Mouse (Mus musculus): ENCODE results near the gene Yju2. TPM values are rescaled to one million over a fixed set of nuclear protein-coding genes. Genes with fewer than 3 reads are reported as not detected.

Yju2 gene
- total RNA-seq, 2 experiments from 2014 or later: 5.7 to 14.0 TPM

DNA sequence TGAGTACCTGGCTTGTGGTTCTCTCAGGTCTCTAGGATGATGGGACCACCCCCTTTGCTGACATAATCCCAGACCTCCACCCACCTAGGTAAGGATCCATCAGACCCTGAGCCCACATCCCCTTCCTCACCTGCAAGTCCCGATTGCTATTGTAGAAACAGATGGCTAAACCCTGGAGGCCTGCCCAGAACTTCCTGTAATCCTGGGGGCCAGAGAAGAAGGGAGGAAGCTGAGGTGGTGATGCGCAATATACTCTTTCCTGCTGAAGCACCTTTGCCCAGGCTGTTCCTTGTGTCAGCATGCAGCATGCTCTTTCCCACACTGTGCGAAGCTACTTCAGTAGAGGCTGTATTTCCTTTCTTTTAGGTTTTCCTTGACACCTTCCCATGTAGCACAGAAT, 44.1 kb downstream of the Yju2 start:
- ATAC-seq (replicated peaks; ENCODE audit: low FRiP score, poor library complexity, severe bottlenecking): no peak

DNA sequence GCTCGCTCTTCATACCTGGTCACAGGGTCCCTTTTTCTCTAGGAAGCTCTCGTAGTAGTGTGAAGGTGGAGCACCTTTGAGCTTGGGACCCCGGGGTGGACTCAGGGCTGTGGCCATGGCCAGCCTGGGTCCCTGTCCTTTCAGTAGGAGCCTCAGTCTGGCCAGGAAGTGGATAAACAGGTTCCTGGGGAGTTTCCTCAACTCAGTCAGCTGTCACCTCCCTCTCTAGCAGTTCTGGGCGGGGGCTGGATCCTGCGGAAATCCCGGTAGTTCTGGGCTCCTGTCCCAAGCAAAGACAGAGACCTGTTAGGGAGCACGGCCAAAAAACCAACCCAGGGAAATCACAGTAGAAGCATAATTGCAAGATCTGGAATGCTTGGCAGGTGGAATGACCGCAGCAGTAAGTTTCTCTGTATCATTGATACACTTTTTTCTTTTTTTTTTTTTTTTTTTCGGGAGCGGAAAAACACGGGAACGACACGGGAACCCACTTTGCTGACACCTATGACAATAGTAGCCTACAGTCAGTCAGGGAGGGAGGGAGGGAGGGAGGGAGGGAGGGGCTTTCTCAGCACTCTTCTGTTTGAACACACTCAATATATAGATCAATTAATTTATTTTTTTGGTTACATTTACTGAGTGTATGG, 46.6 kb downstream of the Yju2 start, which contains the start of the genes Stap2 and Mpnd:
Stap2 (minus strand) TSS at position 170 of the 647 bp plus-strand sequence.
Mpnd (plus strand) TSS at position 297 of the 647 bp plus-strand sequence.
- ATAC-seq (replicated peaks; ENCODE audit: low FRiP score, poor library complexity, severe bottlenecking): no peak

DNA sequence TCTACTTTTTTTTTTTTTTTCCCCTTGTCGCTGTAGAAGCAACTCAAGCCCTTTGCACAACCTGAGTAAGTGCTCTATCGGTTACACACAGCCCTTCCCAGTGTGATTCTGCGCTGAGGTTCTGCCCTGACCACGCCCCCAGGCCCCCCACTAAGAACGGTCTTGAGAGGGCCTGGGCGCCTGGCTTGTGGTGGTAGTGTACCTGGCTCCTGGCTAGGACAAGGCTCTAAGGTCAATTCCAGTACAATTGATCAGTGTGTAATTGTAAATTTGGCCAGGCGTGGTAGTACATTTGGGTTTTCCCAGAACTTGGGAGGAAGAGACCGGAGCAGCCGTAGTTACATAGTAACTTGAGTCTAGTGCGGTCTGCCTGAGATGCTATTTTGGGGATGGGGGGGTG, 48.1 kb downstream of the Yju2 start:
- no peak for ATAC-seq (replicated peaks; ENCODE audit: low FRiP score, poor library complexity, severe bottlenecking)

DNA sequence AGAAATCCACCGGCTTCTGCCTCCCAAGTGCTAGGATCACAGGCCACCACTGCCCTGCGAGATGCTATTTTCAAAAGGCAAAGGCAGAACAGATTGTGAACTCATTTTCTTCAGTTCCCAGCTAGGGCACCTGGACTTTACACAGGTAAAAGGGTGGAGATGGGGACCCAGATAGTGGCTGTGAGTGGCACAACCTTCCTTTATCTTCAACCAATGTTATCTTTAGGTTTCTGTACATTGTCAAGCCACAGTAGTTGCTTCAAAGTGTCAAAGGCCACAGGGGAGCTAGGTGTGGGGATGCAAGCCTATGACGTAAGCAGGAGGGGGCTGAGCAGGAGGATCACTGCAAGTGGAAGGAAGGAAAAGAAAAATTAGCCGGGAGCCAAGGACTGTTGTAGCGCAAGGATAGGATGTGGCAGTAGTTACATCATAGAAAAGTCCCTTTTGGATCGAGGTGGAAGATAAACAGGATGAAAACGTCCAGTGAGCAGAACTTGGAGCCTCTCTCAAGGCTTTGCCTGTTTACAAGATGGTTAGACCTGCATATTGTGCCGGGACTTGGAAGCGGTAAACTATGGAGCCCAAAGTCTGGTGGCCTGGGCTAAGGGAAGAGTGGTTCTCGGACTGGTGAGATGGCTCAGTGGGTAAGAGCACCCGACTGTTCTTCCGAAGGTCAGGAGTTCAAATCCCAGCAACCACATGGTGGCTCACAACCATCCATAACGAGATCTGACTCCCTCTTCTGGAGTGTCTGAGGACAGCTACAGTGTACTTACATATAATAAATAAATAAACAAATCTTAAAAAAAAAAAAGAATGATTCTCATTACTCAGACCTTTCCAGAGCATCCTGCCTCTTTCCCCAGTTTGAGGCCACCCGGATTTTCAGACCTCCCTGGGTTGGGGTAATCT, 48.8 kb downstream of the Yju2 start:
- ATAC-seq (replicated peaks; ENCODE audit: low FRiP score, poor library complexity, severe bottlenecking): no peak

DNA sequence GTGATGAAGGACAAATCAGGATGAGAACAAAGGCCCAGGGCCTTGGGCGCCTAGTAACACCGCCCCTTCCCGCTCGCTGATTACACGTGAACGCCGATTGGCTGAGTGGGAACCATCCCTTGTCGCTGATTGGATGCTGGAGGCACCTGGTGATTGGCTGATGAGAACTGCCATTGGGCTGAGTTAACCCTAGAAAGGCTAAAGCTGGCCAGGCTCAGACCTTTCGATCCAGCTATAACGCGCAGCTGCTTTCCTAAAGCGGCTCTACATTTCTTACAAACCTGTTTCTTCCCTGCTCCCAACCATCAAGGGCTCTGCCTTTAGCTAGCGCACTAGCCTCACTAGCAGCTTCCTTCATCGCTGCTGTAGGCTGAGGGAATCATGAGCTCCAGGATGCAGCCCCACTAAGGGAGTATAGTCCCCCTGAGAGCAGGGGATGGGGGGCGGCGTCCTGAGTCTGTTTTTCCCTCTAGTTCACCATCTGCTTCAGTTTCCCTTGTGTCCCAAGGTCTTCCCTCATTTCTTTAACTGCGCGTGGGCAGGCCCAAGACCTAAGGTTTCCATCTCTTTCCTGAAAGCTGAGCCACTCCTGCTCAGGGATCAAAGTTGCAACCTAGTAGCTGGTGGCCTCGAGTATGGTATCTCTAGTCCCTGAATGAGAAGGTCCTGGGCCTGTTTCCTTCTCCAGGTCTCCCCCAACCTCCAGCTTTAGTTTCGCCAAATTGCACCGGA, 49.6 kb downstream of the Yju2 start:
- peak; percentile 87 for ATAC-seq (replicated peaks; ENCODE audit: low FRiP score, poor library complexity, severe bottlenecking)

DNA sequence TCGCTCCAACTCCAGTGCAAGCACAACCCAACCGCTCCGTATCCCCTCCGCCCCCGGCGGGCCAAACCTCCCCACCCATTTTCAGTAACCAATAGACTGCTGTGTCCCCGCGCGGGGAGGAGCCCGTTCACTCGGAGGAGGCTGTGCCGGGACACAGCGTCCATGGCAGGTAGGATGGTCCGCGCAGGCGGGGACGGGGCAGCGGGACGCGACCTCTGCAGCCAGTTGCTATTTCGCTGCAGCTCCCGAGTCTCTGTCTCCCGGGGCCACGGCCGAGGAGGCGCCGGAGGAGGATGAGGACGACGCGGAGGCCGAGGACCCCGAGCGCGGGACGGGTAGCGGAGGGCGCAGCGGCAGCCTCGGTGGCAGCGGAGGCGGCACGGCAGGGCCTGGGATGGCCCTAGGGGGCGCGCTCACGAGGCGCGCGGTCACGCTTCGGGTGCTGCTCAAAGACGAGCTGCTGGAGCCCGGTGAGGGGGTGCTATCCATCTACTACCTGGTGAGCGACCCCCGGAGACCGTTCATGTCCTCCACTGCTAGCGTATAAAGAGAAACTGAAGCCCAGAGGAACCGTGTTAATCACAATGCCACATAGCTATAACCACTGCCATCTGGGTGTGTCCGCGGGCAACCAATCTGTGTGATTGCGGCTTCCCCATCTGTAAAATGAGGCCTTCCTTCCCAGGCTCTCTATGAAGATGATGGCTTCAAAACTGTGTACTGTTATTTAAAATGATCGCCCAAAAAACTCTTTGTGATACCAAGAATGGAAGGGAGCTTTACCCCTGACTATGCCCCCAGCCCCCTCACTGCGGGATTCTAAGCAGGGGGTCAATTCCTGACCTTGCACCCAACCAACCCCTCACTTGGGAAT, 50.4 kb downstream of the Yju2 start:
- ATAC-seq (replicated peaks; ENCODE audit: low FRiP score, poor library complexity, severe bottlenecking): peak; percentile 88

DNA sequence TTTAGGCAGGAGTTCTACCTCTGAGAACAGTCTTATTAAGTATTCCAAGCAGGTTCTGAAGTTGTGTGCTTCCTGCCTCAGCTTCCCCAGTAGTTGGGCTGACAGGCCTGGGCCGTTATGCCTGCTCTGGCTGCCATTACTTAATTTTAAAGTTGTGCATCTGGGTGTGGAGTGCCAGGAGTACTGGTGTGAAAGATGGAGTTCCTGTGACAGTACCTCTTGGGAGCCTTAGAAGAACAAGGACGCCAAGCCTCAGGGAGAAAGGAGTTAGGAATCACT, 51.0 kb downstream of the Yju2 start:
- no peak for ATAC-seq (replicated peaks; ENCODE audit: low FRiP score, poor library complexity, severe bottlenecking)

DNA sequence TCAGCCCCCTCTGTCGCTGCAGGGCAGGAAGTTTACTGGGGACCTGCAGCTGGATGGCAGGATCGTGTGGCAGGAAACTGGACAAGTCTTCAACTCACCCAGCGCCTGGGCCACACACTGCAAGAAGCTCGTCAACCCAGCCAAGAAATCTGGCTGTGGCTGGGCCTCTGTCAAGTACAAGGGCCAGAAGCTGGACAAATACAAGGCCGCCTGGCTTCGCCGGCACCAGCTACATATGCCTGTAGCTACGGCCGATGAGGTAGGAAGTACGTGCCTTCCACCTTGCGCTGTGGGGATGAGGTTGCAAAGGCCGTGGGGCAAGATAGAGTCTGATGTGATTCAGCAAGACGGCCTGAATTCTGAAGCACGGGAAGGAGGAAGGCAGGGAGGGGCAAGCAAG, 51.4 kb downstream of the Yju2 start:
- no peak for ATAC-seq (replicated peaks; ENCODE audit: low FRiP score, poor library complexity, severe bottlenecking)

DNA sequence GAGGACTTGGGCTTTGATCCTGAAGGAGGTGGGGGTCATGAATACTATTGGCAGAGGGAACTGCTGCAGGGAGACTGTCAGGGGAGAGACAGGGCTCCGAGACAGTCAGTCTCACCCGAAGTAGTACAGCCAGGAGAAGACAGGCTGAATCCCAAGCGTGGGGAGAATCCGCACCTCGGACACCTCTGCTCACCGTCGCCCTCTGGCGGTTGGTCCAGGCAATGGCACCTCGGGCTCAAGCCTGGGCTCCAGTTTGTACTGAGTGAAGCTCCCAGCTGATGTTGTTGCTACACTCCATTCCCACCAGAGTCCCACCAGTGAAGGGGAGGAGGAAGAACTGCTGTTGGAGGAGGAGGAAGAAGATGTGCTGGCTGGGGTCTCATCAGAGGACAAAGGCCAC, 51.8 kb downstream of the Yju2 start:
- peak; percentile 57 for ATAC-seq (replicated peaks; ENCODE audit: low FRiP score, poor library complexity, severe bottlenecking)

DNA sequence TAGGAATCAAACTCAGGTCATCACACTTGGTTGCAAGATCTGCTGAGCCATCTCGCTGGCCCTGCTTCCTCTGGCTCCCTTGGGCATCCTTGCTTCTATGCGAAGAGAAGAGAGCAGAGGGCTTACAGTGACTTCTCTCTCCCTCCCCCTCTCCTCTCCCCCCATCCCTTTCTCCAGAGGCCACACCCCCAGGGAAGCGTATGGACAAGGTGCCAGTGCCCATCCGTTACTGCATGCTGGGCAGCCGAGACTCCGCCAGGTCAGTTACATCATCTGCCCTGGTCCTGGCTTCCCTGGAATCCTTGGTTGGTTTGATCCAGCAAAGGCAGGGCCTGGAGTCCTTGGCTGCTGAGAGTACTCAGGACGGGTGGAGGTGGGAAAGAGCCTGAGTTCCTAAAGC, 52.5 kb downstream of the Yju2 start:
- ATAC-seq (replicated peaks; ENCODE audit: low FRiP score, poor library complexity, severe bottlenecking): no peak

DNA sequence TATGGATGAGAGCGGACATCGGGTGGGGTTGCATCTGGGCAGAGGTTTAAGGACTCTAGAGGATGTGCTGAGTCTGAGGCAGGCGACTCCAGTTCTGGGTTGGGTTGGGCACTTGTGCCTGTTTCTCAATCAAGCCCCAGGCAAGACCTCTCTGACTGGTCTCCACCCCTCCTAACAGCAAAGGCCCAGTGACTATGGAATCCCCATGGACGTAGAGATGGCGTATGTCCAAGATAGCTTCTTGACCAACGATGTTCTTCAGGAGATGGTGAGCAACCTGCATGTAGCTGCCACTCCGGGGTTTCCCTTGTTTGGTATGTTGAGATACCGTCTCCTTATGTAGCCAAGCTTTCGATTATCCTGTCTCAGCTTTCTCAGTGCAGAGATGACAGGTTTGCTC, 56.4 kb downstream of the Yju2 start:
- no peak for ATAC-seq (replicated peaks; ENCODE audit: low FRiP score, poor library complexity, severe bottlenecking)

DNA sequence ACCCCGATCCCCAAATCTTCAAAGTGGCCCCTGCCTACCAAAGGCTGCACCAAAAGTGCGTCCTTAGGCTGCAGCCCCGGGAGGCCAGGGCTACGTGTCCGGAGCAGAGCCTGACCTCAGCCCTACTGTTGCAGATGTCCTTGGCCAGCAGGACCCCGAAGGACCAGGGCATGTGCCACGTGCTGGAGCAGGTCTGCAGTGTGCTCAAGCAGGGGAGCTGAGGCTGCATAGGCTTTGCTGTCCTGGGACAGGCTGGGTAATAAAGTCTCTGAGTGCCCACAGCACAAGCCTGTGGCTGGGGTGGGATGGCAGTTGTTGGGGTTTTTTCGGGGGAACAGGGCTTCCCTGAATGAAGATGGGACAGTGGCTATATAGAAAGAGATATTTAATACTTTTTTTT, 57.5 kb downstream of the Yju2 start:
- ATAC-seq (replicated peaks; ENCODE audit: low FRiP score, poor library complexity, severe bottlenecking): no peak

DNA sequence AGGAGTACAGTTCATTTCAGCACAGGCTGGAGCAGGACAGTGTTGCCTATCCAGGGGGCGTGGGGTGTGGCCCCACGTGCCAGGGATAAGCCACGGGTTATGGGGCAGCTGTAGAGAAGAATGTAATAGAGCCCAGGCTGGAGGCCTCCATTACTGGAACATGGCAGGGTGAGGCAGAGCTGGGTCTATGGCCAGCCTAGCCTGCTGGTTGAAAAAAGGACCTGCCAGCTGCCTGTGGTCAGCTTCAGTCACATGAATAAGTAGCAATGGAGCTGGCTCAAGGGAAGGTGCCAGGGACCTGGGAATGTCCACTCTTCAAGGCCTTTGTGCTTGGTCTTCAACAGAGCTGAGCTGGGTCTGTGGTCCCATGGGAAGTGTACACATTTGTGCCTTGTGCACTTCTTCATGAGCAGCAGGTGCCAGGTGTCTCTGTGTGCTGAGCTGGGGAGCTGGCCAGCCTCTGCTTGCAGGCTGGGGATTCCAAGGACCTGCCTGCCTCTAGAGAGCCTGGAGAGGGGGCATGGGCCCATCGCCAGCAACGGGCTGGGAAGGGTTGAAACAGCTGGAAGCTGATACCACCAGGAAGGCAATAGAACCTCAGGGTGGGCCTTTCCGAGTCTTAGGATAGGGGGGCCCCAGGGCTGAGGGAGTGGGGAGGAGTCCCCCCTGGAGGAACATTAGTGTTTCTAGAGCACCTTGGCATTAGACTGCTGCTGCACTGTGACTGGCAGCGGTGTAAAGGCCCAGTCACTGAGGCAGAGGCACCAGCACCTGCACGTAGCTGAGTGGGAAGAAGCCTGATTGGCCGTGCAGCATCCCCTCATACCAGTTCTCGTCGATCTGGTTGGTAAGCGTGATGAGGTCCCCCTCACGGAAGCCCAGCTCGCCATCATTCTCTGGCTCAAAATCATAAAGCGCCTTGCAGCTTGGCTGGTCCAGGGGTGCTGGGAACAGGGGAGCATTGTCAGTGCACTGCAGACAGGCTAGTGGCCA, 58.2 kb downstream of the Yju2 start:
- ATAC-seq (replicated peaks; ENCODE audit: low FRiP score, poor library complexity, severe bottlenecking): no peak

DNA sequence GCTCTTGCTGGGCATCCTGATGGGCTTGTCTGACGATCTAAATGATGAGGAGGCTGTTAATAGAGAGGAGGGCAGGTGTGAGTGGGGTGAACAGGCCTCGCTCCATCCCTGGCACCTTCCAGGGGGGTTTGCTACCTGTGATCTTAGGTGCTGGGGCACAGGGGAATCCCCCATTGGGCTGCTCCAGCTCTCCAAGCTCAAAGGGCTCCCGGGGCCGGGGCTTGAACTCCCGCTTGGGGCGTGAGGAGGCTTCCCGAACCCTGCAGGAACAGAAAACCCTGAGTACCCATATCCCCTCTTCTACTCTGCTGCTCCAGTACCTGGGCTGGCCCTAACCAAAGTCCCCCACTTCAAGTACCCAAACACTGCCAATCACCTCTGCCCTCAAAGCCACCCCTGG, 58.9 kb downstream of the Yju2 start:
- no peak for ATAC-seq (replicated peaks; ENCODE audit: low FRiP score, poor library complexity, severe bottlenecking)

Other genes with a start within 250 kb of the Yju2 start
- 7.5 and 16.1 TPM in 2 replicates for gene Pot1b, start 246.5 kb upstream of the Yju2 start, total RNA-seq (2015; ENCODE audit: low replicate concordance)
- gene Pot1b, start 246.5 kb upstream of the Yju2 start, total RNA-seq (2017; ENCODE audit: low replicate concordance): 21.2 and 34.3 TPM in 2 replicates
- 16.3 and 19.8 TPM in 2 replicates for gene Adgre4, start 209.1 kb upstream of the Yju2 start, total RNA-seq (2015; ENCODE audit: low replicate concordance)
- 6.3 and 7.5 TPM in 2 replicates for gene Adgre4, start 209.1 kb upstream of the Yju2 start, total RNA-seq (2017; ENCODE audit: low replicate concordance)
- gene Zfp119a, start 80.2 kb upstream of the Yju2 start, total RNA-seq (2015; ENCODE audit: low replicate concordance): 4.6 TPM in 1 of 2 replicates, not detected in the other
- 1.1 TPM in 1 of 2 replicates, not detected in the other for gene Zfp119a, start 80.2 kb upstream of the Yju2 start, total RNA-seq (2017; ENCODE audit: low replicate concordance)
- 7.5 and 15.9 TPM in 2 replicates for gene Zfp959, start 67.0 kb upstream of the Yju2 start, total RNA-seq (2015; ENCODE audit: low replicate concordance)
- gene Zfp959, start 67.0 kb upstream of the Yju2 start, total RNA-seq (2017; ENCODE audit: low replicate concordance): 1.4 and 6.3 TPM in 2 replicates
- 2.9 TPM in 1 of 2 replicates, not detected in the other for gene Zfp119b, start 9.6 kb upstream of the Yju2 start, total RNA-seq (2015; ENCODE audit: low replicate concordance)
- gene Zfp119b, start 9.6 kb upstream of the Yju2 start, total RNA-seq (2017; ENCODE audit: low replicate concordance): 2.6 and 5.0 TPM in 2 replicates
- gene Ebi3, start 6.5 kb upstream of the Yju2 start, total RNA-seq (2015; ENCODE audit: low replicate concordance): 6.1 and 9.4 TPM in 2 replicates
- gene Ebi3, start 6.5 kb upstream of the Yju2 start, total RNA-seq (2017; ENCODE audit: low replicate concordance): 4.9 and 5.4 TPM in 2 replicates
- gene Shd, start 11.4 kb downstream of the Yju2 start, total RNA-seq (2015; ENCODE audit: low replicate concordance): not detected in 2 replicates
- gene Shd, start 11.4 kb downstream of the Yju2 start, total RNA-seq (2017; ENCODE audit: low replicate concordance): not detected in 2 replicates
- gene Fsd1, start 27.4 kb downstream of the Yju2 start, total RNA-seq (2015; ENCODE audit: low replicate concordance): not detected in 2 replicates
- not detected in 2 replicates for gene Fsd1, start 27.4 kb downstream of the Yju2 start, total RNA-seq (2017; ENCODE audit: low replicate concordance)
- gene Stap2, start 46.5 kb downstream of the Yju2 start, total RNA-seq (2015; ENCODE audit: low replicate concordance): not detected in 2 replicates
- gene Stap2, start 46.5 kb downstream of the Yju2 start, total RNA-seq (2017; ENCODE audit: low replicate concordance): 1.3 TPM in 1 of 2 replicates, not detected in the other
- gene Mpnd, start 46.6 kb downstream of the Yju2 start, total RNA-seq (2015; ENCODE audit: low replicate concordance): 3.3 and 5.4 TPM in 2 replicates
- gene Mpnd, start 46.6 kb downstream of the Yju2 start, total RNA-seq (2017; ENCODE audit: low replicate concordance): 6.1 and 7.8 TPM in 2 replicates
- 7.5 and 10.9 TPM in 2 replicates for gene Sh3gl1, start 77.5 kb downstream of the Yju2 start, total RNA-seq (2015; ENCODE audit: low replicate concordance)
- 10.0 and 11.4 TPM in 2 replicates for gene Sh3gl1, start 77.5 kb downstream of the Yju2 start, total RNA-seq (2017; ENCODE audit: low replicate concordance)
- gene Chaf1a, start 81.3 kb downstream of the Yju2 start, total RNA-seq (2015; ENCODE audit: low replicate concordance): 6.1 and 16.3 TPM in 2 replicates
- gene Chaf1a, start 81.3 kb downstream of the Yju2 start, total RNA-seq (2017; ENCODE audit: low replicate concordance): 18.5 and 25.2 TPM in 2 replicates
- gene Ubxn6, start 115.9 kb downstream of the Yju2 start, total RNA-seq (2015; ENCODE audit: low replicate concordance): 3.1 and 3.6 TPM in 2 replicates
- 5.3 and 15.2 TPM in 2 replicates for gene Ubxn6, start 115.9 kb downstream of the Yju2 start, total RNA-seq (2017; ENCODE audit: low replicate concordance)
- 20.0 and 61.4 TPM in 2 replicates for gene Hdgfl2, start 120.5 kb downstream of the Yju2 start, total RNA-seq (2015; ENCODE audit: low replicate concordance)
- gene Hdgfl2, start 120.5 kb downstream of the Yju2 start, total RNA-seq (2017; ENCODE audit: low replicate concordance): 46.6 and 75.3 TPM in 2 replicates
- not detected in 2 replicates for gene Plin4, start 150.7 kb downstream of the Yju2 start, total RNA-seq (2015; ENCODE audit: low replicate concordance)
- not detected in 2 replicates for gene Plin4, start 150.7 kb downstream of the Yju2 start, total RNA-seq (2017; ENCODE audit: low replicate concordance)
- 0.58 TPM in 1 of 2 replicates, not detected in the other for gene Plin5, start 158.5 kb downstream of the Yju2 start, total RNA-seq (2015; ENCODE audit: low replicate concordance)
- 0.60 and 0.98 TPM in 2 replicates for gene Plin5, start 158.5 kb downstream of the Yju2 start, total RNA-seq (2017; ENCODE audit: low replicate concordance)
- gene Lrg1, start 162.9 kb downstream of the Yju2 start, total RNA-seq (2015; ENCODE audit: low replicate concordance): 6.7 and 9.4 TPM in 2 replicates
- 4.5 and 11.8 TPM in 2 replicates for gene Lrg1, start 162.9 kb downstream of the Yju2 start, total RNA-seq (2017; ENCODE audit: low replicate concordance)
- 0.19 TPM in 1 of 2 replicates, not detected in the other for gene Sema6b, start 181.2 kb downstream of the Yju2 start, total RNA-seq (2015; ENCODE audit: low replicate concordance)
- 0.56 and 1.4 TPM in 2 replicates for gene Sema6b, start 181.2 kb downstream of the Yju2 start, total RNA-seq (2017; ENCODE audit: low replicate concordance)
- 0.38 and 0.84 TPM in 2 replicates for gene Tnfaip8l1, start 203.4 kb downstream of the Yju2 start, total RNA-seq (2015; ENCODE audit: low replicate concordance)
- gene Tnfaip8l1, start 203.4 kb downstream of the Yju2 start, total RNA-seq (2017; ENCODE audit: low replicate concordance): 0.28 TPM in 1 of 2 replicates, not detected in the other
- 7.9 and 20.5 TPM in 2 replicates for gene Mydgf, start 224.8 kb downstream of the Yju2 start, total RNA-seq (2015; ENCODE audit: low replicate concordance)
- gene Mydgf, start 224.8 kb downstream of the Yju2 start, total RNA-seq (2017; ENCODE audit: low replicate concordance): 12.0 and 14.9 TPM in 2 replicates

All from erythroblast, adult 5-6 weeks (primary cell).